Mouse (Mus musculus): Measurements from ENCODE around the gene Gm45799. TPM values are rescaled to one million over a fixed set of nuclear protein-coding genes. Genes with fewer than 3 reads are reported as not detected.
A peak's percentile ranks its signal among the peaks of the same experiment; 100 is the strongest.

The Gm45799 gene
- 16.2 and 39.5 TPM in 2 replicates for polyA plus RNA-seq (2015; fragmentation: Nextera tagmentation; extraction: Ambion mirVana)

DNA sequence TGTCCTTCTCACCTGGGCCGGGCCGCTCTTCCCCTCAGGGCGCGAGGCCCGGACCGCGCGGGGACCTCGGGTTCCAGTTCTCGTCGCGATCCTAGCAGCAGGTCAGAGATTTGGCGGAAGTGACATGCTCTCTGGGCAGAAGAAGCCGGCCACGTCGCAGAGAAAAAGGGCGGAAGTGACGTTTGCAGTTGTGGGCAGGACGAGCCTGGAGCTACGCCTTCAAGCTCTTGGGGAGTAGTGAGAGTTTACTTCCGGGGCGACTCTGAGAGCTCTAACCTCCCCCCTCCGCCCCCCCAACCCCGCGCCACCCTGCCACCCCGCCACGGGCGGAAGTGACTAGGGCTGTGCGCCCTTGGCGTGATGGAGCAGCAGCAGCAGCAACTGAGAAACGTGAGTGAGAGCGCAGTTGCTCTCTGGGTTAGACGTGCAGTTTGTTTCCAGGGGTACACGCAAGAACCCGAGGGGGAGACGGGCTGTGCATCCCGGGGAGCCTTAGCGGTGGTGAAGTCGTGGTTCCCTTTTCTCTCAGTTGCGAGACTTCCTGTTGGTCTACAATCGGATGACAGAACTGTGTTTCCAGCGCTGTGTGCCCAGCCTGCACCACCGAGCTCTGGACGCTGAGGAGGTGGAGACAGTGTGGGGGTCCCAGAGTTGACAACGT is at the start of gene Gm45799, which contains the start of gene Arfip2:
Gene Gm45799, plus strand, starts transcription at position 320 of the 661 bp plus-strand sequence.
Gene Arfip2, minus strand, starts transcription at position 184 of the 661 bp plus-strand sequence.
- WGBS = under 1% methylated on average over 45 of the region's 45 CpGs
- Histone ChIP-seq H3K4me1 (replicated peaks) (peaks cover 19% of the 10 kb centered on the region), H3K27me3 (replicated peaks) (no peaks in the 10 kb centered on the region), H3K36me3 (peaks cover 15% of the 10 kb centered on the region), H3K9ac (peak within 1 kb of the TSS; percentile 83), H3K4me3 (replicated peaks) (peak within 1 kb of the TSS; percentile 70), H3K27ac (peak within 1 kb of the TSS; percentile 89), H3K4me2 (replicated peaks) (peak within 1 kb of the TSS; percentile 91), H3K9me3 (no peaks in the 10 kb centered on the region)
- ATAC-seq = peak; percentile 97

GRCm38 (mm10) chr7:105602860-105603623 is 37.3 kb upstream of the Gm45799 start:
- Histone ChIP-seq H3K27me3 (replicated peaks) (no peaks in the 10 kb centered on the region), H3K27ac (no peak overlapping the region), H3K4me3 (replicated peaks) (no peak overlapping the region), H3K4me1 (replicated peaks) (no peaks in the 10 kb centered on the region), H3K9ac (no peak overlapping the region), H3K36me3 (no peaks in the 10 kb centered on the region), H3K9me3 (no peaks in the 10 kb centered on the region), H3K4me2 (replicated peaks) (no peak overlapping the region)
- WGBS = 36% methylated on average over 9 of the region's 9 CpGs
- ATAC-seq = peak; percentile 84

DNA sequence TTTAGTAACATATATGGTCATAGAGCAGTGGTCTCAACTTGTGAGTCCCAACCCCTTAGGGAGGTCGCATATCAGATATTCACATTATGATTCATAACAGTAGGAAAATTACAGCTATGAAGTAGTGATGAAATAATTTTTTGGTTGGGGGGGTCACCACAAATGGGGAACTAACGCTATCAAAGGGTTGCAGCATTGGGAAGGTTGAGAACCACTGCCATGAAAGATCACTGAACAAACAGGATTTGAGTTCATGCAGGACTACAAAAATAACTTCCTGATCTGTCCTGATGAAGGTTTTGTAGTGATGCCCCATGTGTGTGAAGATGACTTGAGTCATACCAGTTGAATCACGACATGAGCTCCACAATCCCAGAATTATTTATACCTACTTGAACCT is 31.9 kb upstream of the Gm45799 start:
- H3K27ac ChIP-seq = no peak overlapping the region
- no peak overlapping the region for H3K9ac ChIP-seq
- no peak overlapping the region for H3K4me3 ChIP-seq (replicated peaks)
- no peaks in the 10 kb centered on the region for H3K27me3 ChIP-seq (replicated peaks)
- H3K36me3 ChIP-seq = peaks cover 15% of the 10 kb centered on the region
- no peak for ATAC-seq
- H3K4me2 ChIP-seq (replicated peaks) = no peak overlapping the region
- 86% methylated on average over 3 of the region's 3 CpGs for WGBS
- no peaks in the 10 kb centered on the region for H3K4me1 ChIP-seq (replicated peaks)
- no peaks in the 10 kb centered on the region for H3K9me3 ChIP-seq

GRCm38 (mm10) chr7:105611767-105612166 is 28.6 kb upstream of the Gm45799 start:
- H3K4me3 ChIP-seq (replicated peaks) = no peak overlapping the region
- H3K4me1 ChIP-seq (replicated peaks) = no peaks in the 10 kb centered on the region
- H3K27ac ChIP-seq = no peak overlapping the region
- WGBS = 96% methylated on average over 1 of the region's 1 CpGs
- no peak overlapping the region for H3K4me2 ChIP-seq (replicated peaks)
- no peaks in the 10 kb centered on the region for H3K27me3 ChIP-seq (replicated peaks)
- no peak for ATAC-seq
- peaks cover 20% of the 10 kb centered on the region for H3K36me3 ChIP-seq
- no peaks in the 10 kb centered on the region for H3K9me3 ChIP-seq
- H3K9ac ChIP-seq = no peak overlapping the region

DNA sequence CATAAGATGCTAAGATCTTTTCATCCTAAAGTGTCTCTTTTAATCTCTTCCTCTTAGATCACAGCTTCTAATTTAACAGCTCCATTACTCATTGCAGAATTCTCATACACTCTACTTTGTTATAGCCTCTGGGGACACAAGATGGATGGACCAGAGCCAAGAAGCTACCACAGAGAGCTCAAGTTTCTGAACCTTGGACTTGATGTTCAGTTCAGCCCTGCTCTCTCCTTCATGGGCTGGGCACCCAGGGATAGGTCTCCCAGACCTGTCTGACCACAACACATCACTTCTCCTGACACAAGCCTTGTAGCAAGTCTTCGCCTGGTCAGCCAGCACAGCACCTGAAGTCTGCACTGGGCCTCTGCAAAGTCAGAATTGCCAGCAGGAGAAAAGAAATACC is 26.0 kb upstream of the Gm45799 start:
- Histone ChIP-seq H3K9me3 (no peaks in the 10 kb centered on the region), H3K9ac (no peak overlapping the region), H3K27ac (no peak overlapping the region), H3K36me3 (peaks cover 38% of the 10 kb centered on the region), H3K4me1 (replicated peaks) (no peaks in the 10 kb centered on the region), H3K4me2 (replicated peaks) (no peak overlapping the region), H3K27me3 (replicated peaks) (no peaks in the 10 kb centered on the region), H3K4me3 (replicated peaks) (no peak overlapping the region)
- 77% methylated on average over 1 of the region's 1 CpGs for WGBS
- ATAC-seq = no peak

DNA sequence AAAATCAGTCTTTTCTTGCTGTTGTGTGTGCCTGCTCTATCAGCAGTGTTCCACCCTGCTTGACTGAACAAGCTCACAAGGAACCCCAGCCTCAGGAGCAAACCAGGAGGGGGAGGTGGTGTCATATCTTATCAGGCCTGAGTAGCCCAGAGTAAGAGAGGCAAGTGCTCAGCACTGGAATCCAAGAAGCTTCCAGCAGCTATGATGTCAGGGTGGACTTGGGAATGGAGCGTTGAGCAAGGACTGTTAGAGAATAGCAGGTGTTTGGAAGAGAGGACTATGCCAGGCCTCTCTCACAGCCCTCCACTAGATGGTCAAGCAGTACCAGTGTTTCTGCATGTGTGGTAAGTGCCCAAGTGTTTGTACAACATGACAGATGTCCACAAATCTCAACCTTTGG is 24.6 kb upstream of the Gm45799 start:
- 76% methylated on average over 1 of the region's 1 CpGs for WGBS
- H3K27ac ChIP-seq = no peak overlapping the region
- H3K27me3 ChIP-seq (replicated peaks) = no peaks in the 10 kb centered on the region
- no peak for ATAC-seq
- H3K4me3 ChIP-seq (replicated peaks) = no peak overlapping the region
- H3K9ac ChIP-seq = no peak overlapping the region
- H3K9me3 ChIP-seq = no peaks in the 10 kb centered on the region
- H3K4me2 ChIP-seq (replicated peaks) = no peak overlapping the region
- no peaks in the 10 kb centered on the region for H3K4me1 ChIP-seq (replicated peaks)
- peaks cover 35% of the 10 kb centered on the region for H3K36me3 ChIP-seq

- no peak overlapping the region for H3K9ac ChIP-seq
- no peaks in the 10 kb centered on the region for H3K9me3 ChIP-seq
- no peak overlapping the region for H3K4me2 ChIP-seq (replicated peaks)
- no peaks in the 10 kb centered on the region for H3K27me3 ChIP-seq (replicated peaks)
- no peak overlapping the region for H3K4me3 ChIP-seq (replicated peaks)
- no peaks in the 10 kb centered on the region for H3K4me1 ChIP-seq (replicated peaks)
- WGBS = 80% methylated on average over 6 of the region's 6 CpGs
- peaks cover 32% of the 10 kb centered on the region for H3K36me3 ChIP-seq
- ATAC-seq = no peak
- H3K27ac ChIP-seq = no peak overlapping the region
Observed at GRCm38 (mm10) chr7:105616561-105616960, 23.8 kb upstream of the Gm45799 start.

- Histone ChIP-seq H3K4me1 (replicated peaks) (no peaks in the 10 kb centered on the region), H3K4me2 (replicated peaks) (no peak overlapping the region), H3K9ac (no peak overlapping the region), H3K27me3 (replicated peaks) (no peaks in the 10 kb centered on the region), H3K36me3 (peaks cover 25% of the 10 kb centered on the region), H3K4me3 (replicated peaks) (no peak overlapping the region), H3K27ac (no peak overlapping the region), H3K9me3 (no peaks in the 10 kb centered on the region)
- no peak; the same call in 1 of the 2 replicates for ATAC-seq
- 98% methylated on average over 22 of the region's 22 CpGs for WGBS
Observed at GRCm38 (mm10) chr7:105617810-105618209, 22.5 kb upstream of the Gm45799 start.

DNA sequence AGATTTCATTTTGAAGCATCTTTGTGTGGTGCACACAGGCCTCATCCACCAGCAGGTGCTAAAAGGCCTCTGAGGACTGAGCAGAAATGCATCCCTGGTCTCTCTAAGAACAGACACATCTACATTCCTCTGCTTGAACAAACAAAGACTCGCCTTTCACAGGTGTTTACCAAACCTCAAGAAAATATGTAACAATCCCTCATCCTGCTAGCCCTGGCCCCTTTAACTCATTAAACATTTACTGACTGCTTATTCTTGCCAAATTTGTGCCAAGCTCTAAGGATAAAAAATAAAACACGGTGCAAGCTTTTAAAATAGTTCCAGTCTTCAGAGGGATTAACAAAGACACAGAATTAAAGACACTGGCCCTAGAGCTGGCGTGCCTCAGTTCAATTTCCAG is 20.7 kb upstream of the Gm45799 start:
- H3K4me3 ChIP-seq (replicated peaks) = no peak overlapping the region
- 40% methylated on average over 3 of the region's 3 CpGs for WGBS
- 0 out of 2 replicates have a peak, but pooled peaks have one; percentile 17 for ATAC-seq
- H3K9ac ChIP-seq = no peak overlapping the region
- no peaks in the 10 kb centered on the region for H3K4me1 ChIP-seq (replicated peaks)
- H3K9me3 ChIP-seq = no peaks in the 10 kb centered on the region
- H3K27ac ChIP-seq = no peak overlapping the region
- H3K4me2 ChIP-seq (replicated peaks) = no peak overlapping the region
- H3K27me3 ChIP-seq (replicated peaks) = no peaks in the 10 kb centered on the region
- H3K36me3 ChIP-seq = peaks cover 30% of the 10 kb centered on the region

DNA sequence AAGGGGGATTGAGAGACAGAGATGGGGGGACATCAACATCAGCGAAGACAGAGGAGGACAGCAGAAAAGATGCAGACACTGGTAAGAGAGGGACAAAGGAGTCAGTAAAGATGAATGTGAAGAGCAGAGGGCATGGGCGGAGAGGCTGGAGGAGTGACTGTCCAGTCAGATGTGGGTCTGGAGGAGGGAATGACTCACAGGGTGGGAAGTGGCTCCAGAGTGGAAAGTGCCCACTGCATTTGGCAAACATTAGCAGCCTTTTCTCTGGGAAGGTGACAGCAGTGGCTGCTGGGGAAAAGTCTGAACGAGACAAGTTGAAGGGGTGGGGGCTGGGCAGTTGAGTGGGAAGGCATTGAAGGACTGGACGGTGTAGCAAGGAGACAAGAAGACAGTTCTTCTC is 19.3 kb upstream of the Gm45799 start:
- Histone ChIP-seq H3K27me3 (replicated peaks) (no peaks in the 10 kb centered on the region), H3K9me3 (no peaks in the 10 kb centered on the region), H3K27ac (no peak overlapping the region), H3K4me3 (replicated peaks) (no peak overlapping the region), H3K36me3 (peaks cover 26% of the 10 kb centered on the region), H3K4me1 (replicated peaks) (no peaks in the 10 kb centered on the region), H3K4me2 (replicated peaks) (no peak overlapping the region), H3K9ac (no peak overlapping the region)
- 63% methylated on average over 4 of the region's 4 CpGs for WGBS
- no peak for ATAC-seq

GRCm38 (mm10) chr7:105621646-105622292 is 18.6 kb upstream of the Gm45799 start:
- Histone ChIP-seq H3K27ac (no peak overlapping the region), H3K4me3 (replicated peaks) (no peak overlapping the region), H3K36me3 (peaks cover 26% of the 10 kb centered on the region), H3K4me1 (replicated peaks) (no peaks in the 10 kb centered on the region), H3K27me3 (replicated peaks) (no peaks in the 10 kb centered on the region), H3K9ac (no peak overlapping the region), H3K4me2 (replicated peaks) (no peak overlapping the region), H3K9me3 (no peaks in the 10 kb centered on the region)
- 74% methylated on average over 8 of the region's 8 CpGs for whole genome bisulfite sequencing
- ATAC-seq = no peak

- peaks cover 13% of the 10 kb centered on the region; the same call in 1 of the 2 replicates for H3K4me1 ChIP-seq (replicated peaks)
- no peaks in the 10 kb centered on the region for H3K27me3 ChIP-seq (replicated peaks)
- H3K36me3 ChIP-seq = peaks cover 8% of the 10 kb centered on the region; the same call in 1 of the 2 replicates
- no peak for ATAC-seq
- no peak overlapping the region for H3K27ac ChIP-seq
- H3K9ac ChIP-seq = no peak overlapping the region
- no peaks in the 10 kb centered on the region for H3K9me3 ChIP-seq
- no peak overlapping the region for H3K4me2 ChIP-seq (replicated peaks)
- WGBS = 80% methylated on average over 6 of the region's 6 CpGs
- H3K4me3 ChIP-seq (replicated peaks) = no peak overlapping the region
Observed at GRCm38 (mm10) chr7:105625397-105625796, 15.0 kb upstream of the Gm45799 start.

All from intestine, embryonic 15.5 days (tissue).